Mouse (Mus musculus) erythroblast, embryonic 14.5 days (primary cell): ENCODE data around the gene Tmem258. TPM values are rescaled to one million over a fixed set of nuclear protein-coding genes. Genes with fewer than 3 reads are reported as not detected.

Source experiments
- H3K27me3 ChIP-seq: 2 replicates; pipeline ENCODE4 v1.6.1; 2012; ENCODE audit warnings: inconsistent platforms; ENCODE audit not compliant: control insufficient read depth
- H3K36me3 ChIP-seq: 2 replicates; pipeline ENCODE4 v1.6.1; 2012; ENCODE audit warnings: mild to moderate bottlenecking, inconsistent platforms; ENCODE audit not compliant: control insufficient read depth
- H3K4me1 ChIP-seq: 2 replicates; pipeline ENCODE4 v1.6.1; 2012; ENCODE audit warnings: inconsistent platforms; ENCODE audit not compliant: control insufficient read depth
- H3K4me3 ChIP-seq: replicated peaks from 2 replicates; pipeline ENCODE3; 2012; ENCODE audit warnings: moderate library complexity, mild to moderate bottlenecking, inconsistent platforms
- H3K9me3 ChIP-seq: 2 replicates; pipeline ENCODE4 v1.6.1; 2012; ENCODE audit warnings: low read length, inconsistent platforms, mixed read lengths; ENCODE audit not compliant: control insufficient read depth
- GATA1 ChIP-seq: IDR thresholded peaks from 2 replicates; pipeline ENCODE4 v1.6.1; 2012; ENCODE audit warnings: low read length, inconsistent platforms, mixed read lengths
- TAL1 ChIP-seq: IDR thresholded peaks from 3 replicates; pipeline ENCODE4 v1.6.1; 2012; ENCODE audit warnings: low read length, inconsistent platforms, mixed read lengths
- polyA plus RNA-seq: library from polyadenylated mRNA; stranded (reverse); fragments of >175 nt; gene quantifications from 2 replicates; pipeline ENCODE4 v1.2.3, GENCODE M21; 2012

The Tmem258 gene
- polyA plus RNA-seq, 1 experiment: 1.6 TPM

DNA sequence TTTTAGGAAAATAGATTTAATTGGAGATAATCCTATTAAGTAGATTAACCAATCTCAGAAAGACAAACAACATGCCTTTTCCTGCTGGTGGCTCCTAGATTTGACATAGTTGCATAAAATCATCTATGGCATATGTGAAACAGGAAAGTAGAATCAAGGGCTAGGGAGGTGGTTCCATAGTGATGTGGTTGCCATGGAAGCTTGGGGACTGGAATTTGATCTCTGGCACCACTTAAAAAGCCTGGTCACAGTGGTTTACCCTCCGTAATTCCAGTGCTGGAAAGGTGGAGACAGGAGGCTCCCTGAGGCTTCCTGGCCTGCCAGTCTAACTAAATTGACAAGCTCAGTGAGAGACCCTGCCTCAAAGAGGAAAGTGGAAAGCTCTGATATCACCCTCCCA lies 33.3 kb upstream of the Tmem258 start:
- no peaks in the 10 kb centered on the region for H3K9me3 ChIP-seq
- H3K27me3 ChIP-seq: no peaks in the 10 kb centered on the region
- H3K36me3 ChIP-seq: no peaks in the 10 kb centered on the region
- TF ChIP-seq GATA1 (no peak), TAL1 (no peak)
- H3K4me3 ChIP-seq: no peak overlapping the region
- H3K4me1 ChIP-seq: peaks cover 59% of the 10 kb centered on the region

DNA sequence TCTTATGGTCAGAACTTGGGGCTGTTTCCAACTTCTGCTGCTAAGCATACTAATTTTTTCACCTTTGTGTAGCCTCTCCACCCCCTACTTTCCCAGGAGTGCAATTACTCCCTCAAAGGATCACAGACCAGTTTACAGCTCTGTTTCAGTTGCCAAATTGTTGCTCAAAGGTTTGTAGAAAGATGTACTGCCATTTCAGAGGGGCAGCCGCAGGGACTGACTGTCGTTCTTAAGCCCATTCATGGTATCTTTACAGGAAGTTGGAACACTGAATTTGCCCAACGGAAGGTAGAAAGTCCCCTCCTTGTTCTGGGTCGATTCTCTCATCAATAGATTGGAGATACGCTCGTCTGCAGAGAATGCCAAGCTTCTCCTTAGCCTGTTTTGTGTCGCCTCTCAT lies 32.5 kb upstream of the Tmem258 start:
- Histone ChIP-seq H3K27me3 (no peaks in the 10 kb centered on the region), H3K4me1 (peaks cover 62% of the 10 kb centered on the region), H3K9me3 (no peaks in the 10 kb centered on the region), H3K36me3 (no peaks in the 10 kb centered on the region), H3K4me3 (no peak overlapping the region)
- TF ChIP-seq TAL1 (no peak), GATA1 (no peak)

GRCm38 (mm10) chr19:10171846-10172245 lies 32.0 kb upstream of the Tmem258 start:
- H3K36me3 ChIP-seq: no peaks in the 10 kb centered on the region
- TF ChIP-seq GATA1: no peak
- TF ChIP-seq TAL1: no peak
- no peak overlapping the region for H3K4me3 ChIP-seq
- no peaks in the 10 kb centered on the region for H3K9me3 ChIP-seq
- H3K27me3 ChIP-seq: no peaks in the 10 kb centered on the region
- peaks cover 63% of the 10 kb centered on the region for H3K4me1 ChIP-seq

- H3K4me3 ChIP-seq: peak overlapping the region; percentile 38
- no peaks in the 10 kb centered on the region for H3K36me3 ChIP-seq
- H3K9me3 ChIP-seq: no peaks in the 10 kb centered on the region
- TF ChIP-seq TAL1 (peak; percentile 73), GATA1 (peak; percentile 78)
- H3K27me3 ChIP-seq: no peaks in the 10 kb centered on the region
- peaks cover 66% of the 10 kb centered on the region for H3K4me1 ChIP-seq
Measured at GRCm38 (mm10) chr19:10173116-10173718, 30.6 kb upstream of the Tmem258 start.

GRCm38 (mm10) chr19:10173844-10174539 lies 29.8 kb upstream of the Tmem258 start:
- Histone ChIP-seq H3K4me3 (peak overlapping the region; percentile 8), H3K4me1 (peaks cover 64% of the 10 kb centered on the region)

GRCm38 (mm10) chr19:10174956-10175355 lies 28.9 kb upstream of the Tmem258 start:
- Histone ChIP-seq H3K27me3 (no peaks in the 10 kb centered on the region), H3K4me1 (peaks cover 55% of the 10 kb centered on the region), H3K4me3 (no peak overlapping the region), H3K36me3 (no peaks in the 10 kb centered on the region), H3K9me3 (no peaks in the 10 kb centered on the region)
- TF ChIP-seq GATA1: no peak
- no peak for TF ChIP-seq TAL1

More at GRCm38 (mm10) chr19:10173844-10174539, 29.8 kb upstream of the Tmem258 start:
- no peaks in the 10 kb centered on the region for H3K9me3 ChIP-seq
- peak; percentile 35; the same call in 1 of the 2 replicates for TF ChIP-seq GATA1
- TF ChIP-seq TAL1: no peak
- no peaks in the 10 kb centered on the region for H3K36me3 ChIP-seq
- H3K27me3 ChIP-seq: no peaks in the 10 kb centered on the region

DNA sequence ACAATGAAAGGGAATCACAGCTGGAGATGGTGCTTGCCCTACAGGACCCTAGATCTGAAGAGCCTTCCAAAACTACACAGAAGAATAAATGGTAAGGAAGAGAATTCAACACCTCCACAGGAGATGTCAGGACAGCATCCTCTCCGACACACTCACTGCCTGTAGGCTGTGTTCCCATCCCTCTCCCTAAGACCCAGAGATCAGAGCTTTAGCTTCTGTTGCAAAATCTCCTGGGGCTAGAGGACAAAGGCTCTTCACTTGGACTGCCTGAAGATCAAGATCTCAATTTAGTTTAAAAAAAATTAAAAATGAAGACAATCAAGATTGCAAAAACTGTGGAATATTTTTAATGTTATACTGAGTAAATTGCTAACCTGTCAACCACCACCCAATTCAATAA lies 27.3 kb upstream of the Tmem258 start:
- TF ChIP-seq GATA1 (no peak), TAL1 (no peak)
- Histone ChIP-seq H3K4me3 (no peak overlapping the region), H3K4me1 (peaks cover 47% of the 10 kb centered on the region), H3K27me3 (no peaks in the 10 kb centered on the region), H3K36me3 (no peaks in the 10 kb centered on the region), H3K9me3 (no peaks in the 10 kb centered on the region)

DNA sequence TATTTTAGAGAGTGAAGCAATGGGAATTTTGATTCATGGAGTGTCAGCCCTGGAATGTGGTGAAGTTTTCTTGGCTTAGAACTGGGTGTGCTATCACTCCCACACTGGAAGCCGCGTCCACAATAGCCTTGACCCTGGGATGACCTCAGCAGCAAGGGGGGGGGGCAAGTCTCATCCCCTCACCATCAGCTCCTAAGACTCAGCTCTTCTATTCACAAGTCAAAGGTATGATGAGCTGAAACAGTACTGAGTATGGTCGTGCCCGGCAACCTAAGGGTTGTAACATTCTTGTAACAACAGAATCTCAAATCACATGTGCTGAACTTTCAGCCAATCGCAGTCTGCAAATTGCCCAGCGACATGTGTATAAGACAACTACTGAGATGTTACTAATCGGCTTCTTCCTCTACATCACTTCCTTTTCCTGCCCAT lies 26.9 kb upstream of the Tmem258 start:
- H3K4me1 ChIP-seq: peaks cover 47% of the 10 kb centered on the region
- no peaks in the 10 kb centered on the region for H3K9me3 ChIP-seq
- H3K4me3 ChIP-seq: no peak overlapping the region
- H3K27me3 ChIP-seq: no peaks in the 10 kb centered on the region
- no peaks in the 10 kb centered on the region for H3K36me3 ChIP-seq
- TF ChIP-seq GATA1 (no peak), TAL1 (no peak)

DNA sequence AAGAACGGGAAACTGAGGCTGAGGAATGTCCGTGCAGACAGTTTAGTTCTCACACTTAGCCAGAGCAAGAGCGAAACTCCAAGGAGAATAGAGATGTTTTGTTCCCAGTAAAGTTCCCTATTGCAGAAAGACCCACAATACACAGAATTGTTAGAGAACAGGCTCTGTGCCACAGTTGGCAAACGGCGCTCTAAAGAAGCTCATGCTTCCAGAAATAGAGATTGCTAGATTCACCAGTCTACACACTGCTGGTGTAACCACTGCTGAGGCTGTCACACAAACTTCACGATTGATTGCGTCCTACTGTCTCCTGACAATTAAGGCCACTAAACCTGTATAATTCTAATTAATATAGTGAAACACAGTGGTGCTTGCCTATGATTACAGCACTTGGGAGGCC lies 22.6 kb upstream of the Tmem258 start:
- peaks cover 48% of the 10 kb centered on the region for H3K4me1 ChIP-seq
- no peaks in the 10 kb centered on the region for H3K9me3 ChIP-seq
- H3K27me3 ChIP-seq: no peaks in the 10 kb centered on the region
- H3K36me3 ChIP-seq: peaks cover 26% of the 10 kb centered on the region
- TF ChIP-seq GATA1 (no peak), TAL1 (no peak)
- no peak overlapping the region for H3K4me3 ChIP-seq

- peaks cover 51% of the 10 kb centered on the region for H3K4me1 ChIP-seq
- H3K36me3 ChIP-seq: peaks cover 35% of the 10 kb centered on the region
- TF ChIP-seq TAL1: no peak
- no peak for TF ChIP-seq GATA1
Measured at GRCm38 (mm10) chr19:10182142-10182541, 21.7 kb upstream of the Tmem258 start.

More at GRCm38 (mm10) chr19:10182142-10182541, 21.7 kb upstream of the Tmem258 start:
- Histone ChIP-seq H3K4me3 (peak overlapping the region; percentile 91), H3K27me3 (no peaks in the 10 kb centered on the region), H3K9me3 (no peaks in the 10 kb centered on the region)
